Mouse (Mus musculus): ENCODE results near the gene Prrx2.
A peak's percentile ranks its signal among the peaks of the same experiment; 100 is the strongest.

The Prrx2 gene

GRCm38 (mm10) chr2:30870863-30871262 is 36.1 kb downstream of the Prrx2 start:
- no peak for DNase-seq (ENCODE audit: low spot score in 2 of 2)

- DNase-seq (ENCODE audit: low spot score in 2 of 2) = no peak
Observed at GRCm38 (mm10) chr2:30872669-30873068, 37.9 kb downstream of the Prrx2 start.

- DNase-seq (ENCODE audit: low spot score in 2 of 2) = no peak
Observed at GRCm38 (mm10) chr2:30874445-30874844, 39.7 kb downstream of the Prrx2 start.

- no peak for DNase-seq (ENCODE audit: low spot score in 2 of 2)
Observed at GRCm38 (mm10) chr2:30875096-30875495, 40.3 kb downstream of the Prrx2 start.

GRCm38 (mm10) chr2:30875621-30876432 is 41.1 kb downstream of the Prrx2 start:
- no peak for DNase-seq (ENCODE audit: low spot score in 2 of 2)

GRCm38 (mm10) chr2:30879481-30879880 is 44.7 kb downstream of the Prrx2 start:
- DNase-seq (ENCODE audit: low spot score in 2 of 2) = no peak

GRCm38 (mm10) chr2:30881215-30881614 is 46.4 kb downstream of the Prrx2 start:
- DNase-seq (ENCODE audit: low spot score in 2 of 2) = no peak

GRCm38 (mm10) chr2:30884852-30885373 is 50.1 kb downstream of the Prrx2 start:
- DNase-seq (ENCODE audit: low spot score in 2 of 2) = no peak

- no peak for DNase-seq (ENCODE audit: low spot score in 2 of 2)
Observed at GRCm38 (mm10) chr2:30885453-30886163, 50.8 kb downstream of the Prrx2 start.

GRCm38 (mm10) chr2:30891002-30891401 is 56.2 kb downstream of the Prrx2 start:
- no peak for DNase-seq (ENCODE audit: low spot score in 2 of 2)

- DNase-seq (ENCODE audit: low spot score in 2 of 2) = no peak
Observed at GRCm38 (mm10) chr2:30893399-30893798, 58.6 kb downstream of the Prrx2 start.

- DNase-seq (ENCODE audit: low spot score in 2 of 2) = no peak
Observed at GRCm38 (mm10) chr2:30893946-30894345, 59.2 kb downstream of the Prrx2 start.

- no peak for DNase-seq (ENCODE audit: low spot score in 2 of 2)
Observed at GRCm38 (mm10) chr2:30897291-30897690, 62.5 kb downstream of the Prrx2 start.

- DNase-seq (ENCODE audit: low spot score in 2 of 2) = no peak
Observed at GRCm38 (mm10) chr2:30899397-30900069, 64.8 kb downstream of the Prrx2 start.

GRCm38 (mm10) chr2:30901646-30902160 is 66.9 kb downstream of the Prrx2 start:
- DNase-seq (ENCODE audit: low spot score in 2 of 2) = no peak

GRCm38 (mm10) chr2:30902256-30902655 is 67.5 kb downstream of the Prrx2 start:
- no peak for DNase-seq (ENCODE audit: low spot score in 2 of 2)

- peak in 1 of 2 experiments; percentile 51 for DNase-seq (ENCODE audit: low spot score in 2 of 2)
Observed at GRCm38 (mm10) chr2:30902726-30903722, 68.3 kb downstream of the Prrx2 start.

GRCm38 (mm10) chr2:30904231-30904630 is 69.5 kb downstream of the Prrx2 start:
- DNase-seq (ENCODE audit: low spot score in 2 of 2) = no peak

- no peak for DNase-seq (ENCODE audit: low spot score in 2 of 2)
Observed at GRCm38 (mm10) chr2:30904991-30905390, 70.2 kb downstream of the Prrx2 start.

- no peak for DNase-seq (ENCODE audit: low spot score in 2 of 2)
Observed at GRCm38 (mm10) chr2:30905906-30906305, 71.1 kb downstream of the Prrx2 start.

GRCm38 (mm10) chr2:30906641-30907040 is 71.9 kb downstream of the Prrx2 start:
- DNase-seq (ENCODE audit: low spot score in 2 of 2) = no peak
